Mouse (Mus musculus) midbrain, embryonic 11.5 days (tissue): ENCODE results near the gene Arhgap22. TPM values are rescaled to one million over a fixed set of nuclear protein-coding genes. Genes with fewer than 3 reads are reported as not detected.

ENCODE experiments used
- ATAC-seq: fragments of 200-750 bp; cut with Nextera tagmentation; 2 replicates; pipeline ENCODE4 v1.8.0; 2017; ENCODE audit warnings: moderate TSS enrichment, moderate library complexity; ENCODE audit not compliant: low FRiP score
- DNase-seq: peaks from one replicate; pipeline ENCODE4 v3.0.0; 2015; ENCODE audit warnings: low spot score; ENCODE audit errors: missing footprints
- H3K27ac ChIP-seq: fragments of 300-500 bp; sonication (generic); 2 replicates; pipeline ENCODE4 v1.5.1; 2014; ENCODE audit warnings: low read depth, low read length
- H3K27me3 ChIP-seq: fragments of 300-500 bp; sonication (generic); 2 replicates; pipeline ENCODE4 v1.6.1; 2014; ENCODE audit warnings: mild to moderate bottlenecking, low read length, moderate library complexity, mixed read lengths; ENCODE audit not compliant: control insufficient read depth, insufficient read depth
- H3K36me3 ChIP-seq: fragments of 300-500 bp; sonication (generic); 2 replicates; pipeline ENCODE4 v1.6.1; 2014; ENCODE audit warnings: mild to moderate bottlenecking, low read length, moderate library complexity, mixed read lengths; ENCODE audit not compliant: control insufficient read depth, insufficient read depth
- H3K4me1 ChIP-seq: fragments of 300-500 bp; sonication (generic); 2 replicates; pipeline ENCODE4 v1.6.1; 2014; ENCODE audit warnings: low read length; ENCODE audit not compliant: control insufficient read depth, insufficient read depth
- H3K4me2 ChIP-seq: fragments of 300-500 bp; sonication (generic); 2 replicates; pipeline ENCODE4 v1.6.1; 2014; ENCODE audit warnings: mild to moderate bottlenecking, moderate library complexity
- H3K4me3 ChIP-seq: fragments of 300-500 bp; sonication (generic); 2 replicates; pipeline ENCODE4 v1.5.1; 2014; ENCODE audit warnings: low read depth, low read length
- H3K9ac ChIP-seq: fragments of 300-500 bp; sonication (generic); 2 replicates; pipeline ENCODE4 v1.6.1; 2014; ENCODE audit warnings: low read length
- H3K9me3 ChIP-seq: fragments of 300-500 bp; sonication (generic); 2 replicates; pipeline ENCODE4 v1.6.1; 2016; ENCODE audit warnings: low read length; ENCODE audit not compliant: control insufficient read depth
- WGBS: fragments of 180-500 bp; shearing (Covaris S2); extraction: QIAGEN DNeasy Blood & Tissue Kit; methylation state at CpG from one replicate; pipeline ENCODE4 v1.1.7; 2014; 5-methylcytosine and 5-hydroxymethylcytosine counted together
- polyA plus RNA-seq: library from polyadenylated mRNA; unstranded; fragments of >200 nt; fragmentation: Nextera tagmentation; extraction: Ambion mirVana; gene quantifications from 2 replicates; pipeline ENCODE4 v1.2.1, GENCODE M21; 2014

Arhgap22 gene
- polyA plus RNA-seq, 1 experiment from 2014 or later: 1.5 TPM

- H3K27ac ChIP-seq: no peak overlapping the region
- H3K4me1 ChIP-seq: no peaks in the 10 kb centered on the region
- no peaks in the 10 kb centered on the region for H3K27me3 ChIP-seq
- no peaks in the 10 kb centered on the region for H3K36me3 ChIP-seq
- ATAC-seq: no peak
- DNase-seq: no peak
- H3K9me3 ChIP-seq: no peaks in the 10 kb centered on the region
- 54% methylated on average over 5 of the region's 5 CpGs for WGBS
- no peak overlapping the region for H3K4me2 ChIP-seq
- no peak overlapping the region for H3K4me3 ChIP-seq
- H3K9ac ChIP-seq: no peak overlapping the region
Observed at GRCm38 (mm10) chr14:33208331-33208730, 5.5 kb upstream of the Arhgap22 start.

GRCm38 (mm10) chr14:33210806-33211205 lies 3.0 kb upstream of the Arhgap22 start:
- Histone ChIP-seq H3K36me3 (no peaks in the 10 kb centered on the region), H3K4me3 (no peak overlapping the region), H3K4me2 (no peak overlapping the region), H3K27me3 (peaks cover 3% of the 10 kb centered on the region; the same call in 1 of the 2 replicates), H3K9ac (no peak overlapping the region), H3K9me3 (no peaks in the 10 kb centered on the region), H3K4me1 (0 out of 2 replicates have a peak, but pooled peaks cover 4% of the 10 kb centered on the region), H3K27ac (no peak overlapping the region)
- no peak for DNase-seq
- 82% methylated on average over 8 of the region's 8 CpGs for WGBS
- no peak for ATAC-seq

- 65% methylated on average over 5 of the region's 5 CpGs for WGBS
- 0 out of 2 replicates have a peak, but pooled peaks cover 4% of the 10 kb centered on the region for H3K4me1 ChIP-seq
- no peak overlapping the region for H3K9ac ChIP-seq
- no peaks in the 10 kb centered on the region for H3K36me3 ChIP-seq
- no peaks in the 10 kb centered on the region for H3K9me3 ChIP-seq
- peaks cover 3% of the 10 kb centered on the region; the same call in 1 of the 2 replicates for H3K27me3 ChIP-seq
- no peak overlapping the region for H3K27ac ChIP-seq
- no peak overlapping the region for H3K4me3 ChIP-seq
- H3K4me2 ChIP-seq: no peak overlapping the region
- ATAC-seq (no peak), DNase-seq (no peak)
Observed at GRCm38 (mm10) chr14:33212271-33212957, 1.4 kb upstream of the Arhgap22 start.

GRCm38 (mm10) chr14:33212958-33213309 lies 892 bp upstream of the Arhgap22 start:
- 0 out of 2 replicates have a peak, but pooled peaks cover 4% of the 10 kb centered on the region for H3K4me1 ChIP-seq
- DNase-seq (no peak), ATAC-seq (no peak)
- no peak overlapping the region for H3K4me3 ChIP-seq
- no peak overlapping the region for H3K4me2 ChIP-seq
- no peak overlapping the region for H3K9ac ChIP-seq
- no peaks in the 10 kb centered on the region for H3K9me3 ChIP-seq
- 84% methylated on average over 12 of the region's 12 CpGs for WGBS
- H3K27ac ChIP-seq: no peak overlapping the region
- H3K36me3 ChIP-seq: no peaks in the 10 kb centered on the region
- peaks cover 3% of the 10 kb centered on the region; the same call in 1 of the 2 replicates for H3K27me3 ChIP-seq

GRCm38 (mm10) chr14:33214767-33215128 lies 922 bp downstream of the Arhgap22 start:
- Histone ChIP-seq H3K27me3 (peaks cover 3% of the 10 kb centered on the region; the same call in 1 of the 2 replicates), H3K9ac (no peak overlapping the region), H3K36me3 (no peaks in the 10 kb centered on the region), H3K4me3 (no peak overlapping the region), H3K4me1 (0 out of 2 replicates have a peak, but pooled peaks cover 4% of the 10 kb centered on the region), H3K27ac (no peak overlapping the region), H3K4me2 (no peak overlapping the region), H3K9me3 (no peaks in the 10 kb centered on the region)
- 27% methylated on average over 4 of the region's 4 CpGs for WGBS
- DNase-seq: no peak
- no peak for ATAC-seq

GRCm38 (mm10) chr14:33215163-33215562 lies 1.3 kb downstream of the Arhgap22 start:
- H3K4me3 ChIP-seq: no peak overlapping the region
- WGBS: 62% methylated on average over 1 of the region's 1 CpGs
- H3K9me3 ChIP-seq: no peaks in the 10 kb centered on the region
- no peak overlapping the region for H3K27ac ChIP-seq
- no peak overlapping the region for H3K4me2 ChIP-seq
- DNase-seq (no peak), ATAC-seq (no peak)
- no peak overlapping the region for H3K9ac ChIP-seq
- no peaks in the 10 kb centered on the region for H3K36me3 ChIP-seq
- H3K4me1 ChIP-seq: 0 out of 2 replicates have a peak, but pooled peaks cover 4% of the 10 kb centered on the region
- peaks cover 3% of the 10 kb centered on the region; the same call in 1 of the 2 replicates for H3K27me3 ChIP-seq

- Histone ChIP-seq H3K27ac (no peak overlapping the region), H3K4me3 (no peak overlapping the region), H3K36me3 (no peaks in the 10 kb centered on the region), H3K9me3 (no peaks in the 10 kb centered on the region), H3K9ac (no peak overlapping the region), H3K4me2 (no peak overlapping the region), H3K4me1 (0 out of 2 replicates have a peak, but pooled peaks cover 4% of the 10 kb centered on the region), H3K27me3 (peaks cover 3% of the 10 kb centered on the region; the same call in 1 of the 2 replicates)
- DNase-seq (no peak), ATAC-seq (no peak)
- WGBS: 86% methylated on average over 19 of the region's 19 CpGs
Observed at GRCm38 (mm10) chr14:33216343-33217208, 2.8 kb downstream of the Arhgap22 start.

GRCm38 (mm10) chr14:33225235-33225634 lies 11.4 kb downstream of the Arhgap22 start:
- Histone ChIP-seq H3K27me3 (no peaks in the 10 kb centered on the region), H3K4me3 (no peak overlapping the region), H3K9ac (no peak overlapping the region), H3K9me3 (no peaks in the 10 kb centered on the region), H3K4me2 (no peak overlapping the region), H3K36me3 (no peaks in the 10 kb centered on the region), H3K27ac (no peak overlapping the region), H3K4me1 (no peaks in the 10 kb centered on the region)
- DNase-seq: no peak
- WGBS: 91% methylated on average over 4 of the region's 4 CpGs
- ATAC-seq: no peak

GRCm38 (mm10) chr14:33230672-33231071 lies 16.8 kb downstream of the Arhgap22 start:
- Histone ChIP-seq H3K36me3 (no peaks in the 10 kb centered on the region), H3K4me3 (no peak overlapping the region), H3K9me3 (no peaks in the 10 kb centered on the region), H3K4me1 (no peaks in the 10 kb centered on the region), H3K9ac (no peak overlapping the region), H3K27me3 (no peaks in the 10 kb centered on the region), H3K4me2 (no peak overlapping the region), H3K27ac (no peak overlapping the region)
- WGBS: 90% methylated on average over 4 of the region's 4 CpGs
- DNase-seq (no peak), ATAC-seq (no peak)
